Mouse (Mus musculus) lung, adult 2 months (tissue): ENCODE results near the gene Col4a3bp.

ENCODE experiments used
- CTCF ChIP-seq: fragments of 200-500 bp; IDR thresholded peaks from 2 replicates; pipeline ENCODE4 v1.5.1; 2011; ENCODE audit warnings: mild to moderate bottlenecking, low read length, control low read depth; ENCODE audit not compliant: insufficient read depth
- POLR2A ChIP-seq: fragments of 200-500 bp; IDR thresholded peaks from 2 replicates; pipeline ENCODE4 v1.6.1; 2011; ENCODE audit warnings: low read depth, mild to moderate bottlenecking, control low read depth, low read length, borderline replicate concordance; ENCODE audit errors: extremely low read depth

GRCm38 (mm10) chr13:96516249-96516648 is 26.2 kb upstream of the Col4a3bp start:
- no peak for TF ChIP-seq CTCF
- no peak for TF ChIP-seq POLR2A
